Mouse (Mus musculus) olfactory bulb, adult 2 months (tissue): ENCODE data around the gene Ubald2.

Experiments
- CTCF ChIP-seq: fragments of 200-500 bp; IDR thresholded peaks from 2 replicates; pipeline ENCODE4 v1.5.1; 2012; ENCODE audit warnings: low read depth, mild to moderate bottlenecking, low read length, moderate library complexity; ENCODE audit not compliant: insufficient read depth
- POLR2A ChIP-seq: fragments of 200-500 bp; IDR thresholded peaks from 2 replicates; pipeline ENCODE4 v1.6.1; 2012; ENCODE audit warnings: mild to moderate bottlenecking, low read depth, low read length, moderate library complexity; ENCODE audit not compliant: insufficient read depth

- no peak for TF ChIP-seq POLR2A
- no peak for TF ChIP-seq CTCF
Observed at GRCm38 (mm10) chr11:116384171-116384570, 49.7 kb upstream of the Ubald2 start.
